Mouse (Mus musculus) limb, embryonic 13.5 days (tissue): Measurements from ENCODE around the gene Tnf. TPM values are rescaled to one million over a fixed set of nuclear protein-coding genes. Genes with fewer than 3 reads are reported as not detected.

Source experiments
- ATAC-seq: fragments of 200-750 bp; cut with Nextera tagmentation; 2 replicates; pipeline ENCODE4 v1.8.0; 2017; ENCODE audit warnings: low read depth, moderate number of reproducible peaks, moderate TSS enrichment; ENCODE audit not compliant: low FRiP score
- H3K27ac ChIP-seq: fragments of 300-500 bp; sonication (generic); 2 replicates; pipeline ENCODE4 v1.5.1; 2015; ENCODE audit warnings: inconsistent platforms, mild to moderate bottlenecking, moderate library complexity
- H3K27me3 ChIP-seq: fragments of 300-500 bp; sonication (generic); 2 replicates; pipeline ENCODE4 v1.6.1; 2015; ENCODE audit warnings: mild to moderate bottlenecking, inconsistent platforms
- H3K36me3 ChIP-seq: fragments of 300-500 bp; sonication (generic); 2 replicates; pipeline ENCODE4 v1.6.1; 2015; ENCODE audit warnings: inconsistent platforms, mild to moderate bottlenecking, moderate library complexity
- H3K4me1 ChIP-seq: fragments of 300-500 bp; sonication (generic); 2 replicates; pipeline ENCODE4 v1.6.1; 2015; ENCODE audit warnings: inconsistent platforms
- H3K4me2 ChIP-seq: fragments of 300-500 bp; sonication (generic); replicated peaks from 2 replicates; pipeline ENCODE4 v1.6.1; 2015; ENCODE audit warnings: inconsistent platforms, mild to moderate bottlenecking, moderate library complexity
- H3K4me3 ChIP-seq: fragments of 300-500 bp; sonication (generic); 2 replicates; pipeline ENCODE4 v1.5.1; 2015; ENCODE audit warnings: moderate library complexity, mild to moderate bottlenecking, inconsistent platforms
- H3K9ac ChIP-seq: fragments of 300-500 bp; sonication (generic); 2 replicates; pipeline ENCODE4 v1.6.1; 2015; ENCODE audit warnings: mild to moderate bottlenecking, inconsistent platforms
- H3K9me3 ChIP-seq: fragments of 300-500 bp; sonication (generic); 2 replicates; pipeline ENCODE4 v1.6.1; 2016; ENCODE audit warnings: inconsistent platforms
- WGBS: fragments of 180-500 bp; shearing (Covaris S2); methylation state at CpG from one replicate; pipeline ENCODE4 v1.1.7; 2015; 5-methylcytosine and 5-hydroxymethylcytosine counted together
- microRNA-seq: library from miRNA; unstranded; fragments of <30 nt; microRNA quantifications from one replicate; pipeline ENCODE4, GENCODE M21; 2016
- polyA plus RNA-seq: library from polyadenylated mRNA; unstranded; fragments of >200 nt; fragmentation: Nextera tagmentation; extraction: Ambion mirVana; gene quantifications from 2 replicates; pipeline ENCODE4 v1.2.1, GENCODE M21; 2015

The Tnf gene
- polyA plus RNA-seq, 1 experiment from 2014 or later, result 0.36 TPM

DNA sequence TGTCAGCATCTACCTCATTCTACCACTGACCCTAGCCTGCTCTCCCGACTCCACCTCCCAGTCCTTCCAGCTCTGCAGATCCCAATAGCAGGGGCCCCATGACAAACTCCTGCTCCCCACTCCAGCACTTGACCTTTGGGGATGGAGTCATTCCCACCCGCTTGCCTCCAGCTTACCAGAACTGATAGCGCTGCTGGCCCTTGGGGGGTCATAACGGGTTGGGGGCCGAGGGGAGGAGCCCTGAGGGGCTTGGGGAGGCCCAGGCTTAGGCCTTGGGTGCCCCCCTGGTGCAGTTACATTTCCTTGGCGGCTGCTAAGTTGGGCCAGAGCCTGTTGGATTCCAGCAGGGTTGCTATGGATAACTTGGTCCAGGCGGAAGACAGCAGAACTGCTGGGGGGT is 47.2 kb downstream of the Tnf start:
- Histone ChIP-seq H3K27me3 (no peaks in the 10 kb centered on the region), H3K27ac (peak overlapping the region; percentile 44; the same call in 1 of the 2 replicates), H3K9ac (peak overlapping the region; percentile 19; the same call in 1 of the 2 replicates), H3K4me1 (peaks cover 8% of the 10 kb centered on the region; the same call in 1 of the 2 replicates), H3K4me2 (no peak overlapping the region), H3K9me3 (no peaks in the 10 kb centered on the region), H3K36me3 (peaks cover 98% of the 10 kb centered on the region), H3K4me3 (no peak overlapping the region)
- no peak for ATAC-seq
- 83% methylated on average over 7 of the region's 7 CpGs for WGBS

DNA sequence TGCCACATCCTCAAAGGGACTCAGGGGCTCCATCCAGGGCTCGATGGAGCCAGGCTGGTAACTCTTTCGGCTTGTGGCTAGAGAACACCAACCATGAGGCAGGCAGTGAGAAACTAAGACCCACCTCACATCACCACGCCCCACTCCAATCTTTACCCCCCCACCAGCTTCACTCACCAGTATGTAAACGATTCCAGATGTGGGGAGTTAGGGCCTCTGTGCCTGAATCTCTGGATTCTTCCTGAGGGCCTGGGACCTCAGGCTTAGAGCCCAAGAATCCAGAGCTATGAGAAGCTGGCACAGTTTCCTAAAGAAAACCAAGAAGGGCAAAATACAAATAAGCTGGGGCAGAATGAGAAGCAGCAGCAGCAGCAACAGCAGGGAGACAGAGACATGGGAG is 47.9 kb downstream of the Tnf start:
- Histone ChIP-seq H3K4me1 (peaks cover 8% of the 10 kb centered on the region; the same call in 1 of the 2 replicates), H3K9ac (peak overlapping the region; percentile 19; the same call in 1 of the 2 replicates), H3K4me2 (no peak overlapping the region), H3K27me3 (no peaks in the 10 kb centered on the region), H3K4me3 (no peak overlapping the region), H3K9me3 (no peaks in the 10 kb centered on the region), H3K36me3 (peaks cover 98% of the 10 kb centered on the region), H3K27ac (peak overlapping the region; percentile 44; the same call in 1 of the 2 replicates)
- WGBS, result 56% methylated on average over 4 of the region's 4 CpGs
- no peak for ATAC-seq

DNA sequence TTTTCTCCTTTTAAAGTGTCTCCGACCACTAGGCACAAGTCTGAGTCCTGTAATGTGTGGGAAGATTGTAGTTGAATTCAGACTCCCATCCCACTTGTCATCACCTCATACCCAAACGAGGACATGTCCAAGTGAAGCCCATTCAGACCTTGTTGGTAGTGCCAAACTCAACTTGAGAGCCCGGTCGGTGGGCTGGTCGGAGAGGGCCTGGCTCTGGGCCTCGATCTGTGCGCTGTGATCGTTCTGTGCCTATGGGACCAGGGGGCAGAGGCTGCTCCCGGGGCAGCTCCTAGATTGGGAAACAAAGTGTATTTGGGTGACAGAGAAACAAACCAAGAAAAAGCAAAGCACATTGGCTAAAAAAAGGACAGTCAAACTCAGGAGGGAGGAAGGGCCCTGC is 48.7 kb downstream of the Tnf start:
- WGBS, result 97% methylated on average over 9 of the region's 9 CpGs
- Histone ChIP-seq H3K4me3 (no peak overlapping the region), H3K9me3 (no peaks in the 10 kb centered on the region), H3K9ac (no peak overlapping the region), H3K36me3 (peaks cover 98% of the 10 kb centered on the region), H3K27me3 (no peaks in the 10 kb centered on the region), H3K4me1 (peaks cover 8% of the 10 kb centered on the region; the same call in 1 of the 2 replicates), H3K27ac (no peak overlapping the region), H3K4me2 (no peak overlapping the region)
- no peak for ATAC-seq

DNA sequence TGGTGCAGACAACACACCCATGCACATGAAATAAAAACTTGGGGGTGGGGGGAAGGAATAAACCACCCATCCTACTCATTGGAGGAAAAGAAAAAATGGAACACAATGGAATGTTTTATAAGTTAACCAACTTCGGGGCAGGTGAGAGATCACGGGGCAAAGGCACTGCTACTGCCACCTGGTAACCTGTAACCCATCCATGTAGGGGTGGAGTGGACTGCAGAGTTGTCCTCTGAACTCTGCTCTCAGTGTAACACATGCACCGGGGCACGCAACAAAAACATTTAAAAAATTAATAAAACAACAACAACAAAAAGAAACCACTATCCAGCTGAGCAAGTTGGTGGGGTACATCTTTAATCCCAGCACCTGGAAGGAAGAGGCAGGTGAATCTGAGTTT is 49.7 kb downstream of the Tnf start:
- no peak overlapping the region for H3K4me2 ChIP-seq
- ATAC-seq, result no peak
- no peak overlapping the region for H3K9ac ChIP-seq
- H3K9me3 ChIP-seq, result no peaks in the 10 kb centered on the region
- peaks cover 93% of the 10 kb centered on the region for H3K36me3 ChIP-seq
- H3K4me3 ChIP-seq, result no peak overlapping the region
- no peaks in the 10 kb centered on the region for H3K27me3 ChIP-seq
- H3K27ac ChIP-seq, result no peak overlapping the region
- peaks cover 8% of the 10 kb centered on the region; the same call in 1 of the 2 replicates for H3K4me1 ChIP-seq
- WGBS, result 94% methylated on average over 4 of the region's 4 CpGs

Small RNA genes within 50 kb of the gene (microRNA-seq; reads per million reads assigned to microRNA genes)
- gene Mir6973a (not detected), gene Mir6974 (not detected), gene Mir6975 (2.1 reads per million, percentile 5 among the genes with 10 or more reads in this experiment), gene Mir8094 (0.52 reads per million)

Other genes starting within 250 kb of the Tnf start
- gene Hspa1b, start 242.8 kb downstream of the Tnf start, polyA plus RNA-seq, result 0.32 and 0.43 TPM in 2 replicates
- gene Gm20481, start 232.1 kb downstream of the Tnf start, polyA plus RNA-seq, result not detected in 2 replicates
- gene Hspa1a, start 229.9 kb downstream of the Tnf start, polyA plus RNA-seq, result 3.7 and 4.4 TPM in 2 replicates
- 0.49 and 0.81 TPM in 2 replicates for gene Hspa1l, start 229.3 kb downstream of the Tnf start, polyA plus RNA-seq
- 196 and 200 TPM in 2 replicates for gene Lsm2, start 220.1 kb downstream of the Tnf start, polyA plus RNA-seq
- gene Vars, start 201.0 kb downstream of the Tnf start, polyA plus RNA-seq, result 102 and 110 TPM in 2 replicates
- gene Vwa7, start 185.4 kb downstream of the Tnf start, polyA plus RNA-seq, result 0.17 TPM in 2 replicates
- 7.2 and 8.2 TPM in 2 replicates for gene Sapcd1, start 174.0 kb downstream of the Tnf start, polyA plus RNA-seq
- gene Msh5, start 155.3 kb downstream of the Tnf start, polyA plus RNA-seq, result 2.6 and 4.6 TPM in 2 replicates
- gene Clic1, start 152.0 kb downstream of the Tnf start, polyA plus RNA-seq, result 247 and 266 TPM in 2 replicates
- gene Ddah2, start 143.0 kb downstream of the Tnf start, polyA plus RNA-seq, result 423 and 428 TPM in 2 replicates
- 0.15 TPM in 1 of 2 replicates, not detected in the other for gene Ly6g6c, start 136.6 kb downstream of the Tnf start, polyA plus RNA-seq
- gene Mpig6b, start 135.8 kb downstream of the Tnf start, polyA plus RNA-seq, result 0.29 and 0.71 TPM in 2 replicates
- gene Ly6g6e, start 125.1 kb downstream of the Tnf start, polyA plus RNA-seq, result 2.0 and 3.4 TPM in 2 replicates
- gene Ly6g6d, start 123.9 kb downstream of the Tnf start, polyA plus RNA-seq, result 0.57 and 0.65 TPM in 2 replicates
- 0.17 and 0.28 TPM in 2 replicates for gene Ly6g6f, start 116.4 kb downstream of the Tnf start, polyA plus RNA-seq
- 93.1 and 94.9 TPM in 2 replicates for gene Abhd16a, start 112.7 kb downstream of the Tnf start, polyA plus RNA-seq
- gene Ly6g5c, start 93.7 kb downstream of the Tnf start, polyA plus RNA-seq, result not detected in 2 replicates
- 0.91 and 1.1 TPM in 2 replicates for gene Ly6g5b, start 86.6 kb downstream of the Tnf start, polyA plus RNA-seq
- gene Gpank1, start 80.6 kb downstream of the Tnf start, polyA plus RNA-seq, result 21.3 and 21.9 TPM in 2 replicates
- gene Csnk2b, start 80.0 kb downstream of the Tnf start, polyA plus RNA-seq, result 279 and 284 TPM in 2 replicates
- 11.7 and 13.4 TPM in 2 replicates for gene D17H6S53E, start 75.6 kb downstream of the Tnf start, polyA plus RNA-seq
- 3.2 TPM in 1 of 2 replicates, not detected in the other for gene Apom, start 70.0 kb downstream of the Tnf start, polyA plus RNA-seq
- 66.7 and 67.2 TPM in 2 replicates for gene Bag6, start 66.8 kb downstream of the Tnf start, polyA plus RNA-seq
- gene Prrc2a, start 37.1 kb downstream of the Tnf start, polyA plus RNA-seq, result 217 and 227 TPM in 2 replicates
- 9.0 and 10.2 TPM in 2 replicates for gene Aif1, start 25.9 kb downstream of the Tnf start, polyA plus RNA-seq
- gene Lst1, start 13.6 kb downstream of the Tnf start, polyA plus RNA-seq, result 10.1 and 12.1 TPM in 2 replicates
- 0.99 and 1.3 TPM in 2 replicates for gene Ltb, start 7.6 kb downstream of the Tnf start, polyA plus RNA-seq
- not detected in 2 replicates for gene Lta, start 3.3 kb upstream of the Tnf start, polyA plus RNA-seq
- 0.40 and 0.60 TPM in 2 replicates for gene Gm16181, start 18.8 kb upstream of the Tnf start, polyA plus RNA-seq
- 4.2 and 5.3 TPM in 2 replicates for gene Atp6v1g2, start 31.7 kb upstream of the Tnf start, polyA plus RNA-seq
- gene Nfkbil1, start 33.8 kb upstream of the Tnf start, polyA plus RNA-seq, result 11.3 and 12.2 TPM in 2 replicates
- 552 and 562 TPM in 2 replicates for gene Ddx39b, start 39.7 kb upstream of the Tnf start, polyA plus RNA-seq
- 29.1 and 30.8 TPM in 2 replicates for gene H2-D1, start 60.7 kb upstream of the Tnf start, polyA plus RNA-seq
- gene H2-Q1, start 118.4 kb upstream of the Tnf start, polyA plus RNA-seq, result 0.09 and 0.31 TPM in 2 replicates
- gene H2-Q2, start 140.2 kb upstream of the Tnf start, polyA plus RNA-seq, result 0.69 and 0.89 TPM in 2 replicates
- 4.6 and 5.1 TPM in 2 replicates for gene H2-Q4, start 177.6 kb upstream of the Tnf start, polyA plus RNA-seq
- 1.0 and 1.6 TPM in 2 replicates for gene H2-Q6, start 222.8 kb upstream of the Tnf start, polyA plus RNA-seq
- gene H2-Q7, start 237.1 kb upstream of the Tnf start, polyA plus RNA-seq, result 9.4 TPM in 2 replicates